In the genomic region with DNA sequence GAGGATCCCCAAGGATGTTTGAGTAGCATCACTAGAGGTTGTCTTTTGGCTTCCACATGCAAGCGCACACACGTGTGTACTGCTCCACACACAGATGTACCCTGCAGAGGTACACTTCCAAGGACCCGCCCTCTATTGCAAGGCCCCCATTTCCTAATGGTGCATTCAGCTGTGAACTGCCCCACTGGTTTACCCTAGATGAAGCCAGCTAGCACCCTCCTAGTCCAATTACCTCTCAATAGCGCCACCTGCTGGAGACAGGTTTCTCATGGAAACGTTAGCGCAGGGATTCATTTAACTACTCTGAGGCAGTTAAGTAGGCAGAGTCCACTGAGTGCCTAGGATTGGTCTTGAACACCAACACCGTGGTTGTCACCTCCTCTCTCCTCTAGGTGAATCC, we compare ENCODE assay signal across 8 mouse cellular contexts. TPM values are rescaled to one million over a fixed set of nuclear protein-coding genes. Genes with fewer than 3 reads are reported as not detected.
A peak's percentile ranks its signal among the peaks of the same experiment; 100 is the strongest.
DNase-seq lines count a peak whose midpoint lies in the region; ATAC-seq and TF ChIP-seq lines count a peak whose summit lies in the region.

No protein-coding gene starts in this region.

- TF ChIP-seq POLR2A in brain, embryonic 14.5 days (IDR thresholded peaks at IDR 0.05; ENCODE audit: borderline replicate concordance, extremely low read depth, insufficient read depth, insufficient read length, poor library complexity, severe bottlenecking), result no peak

- ATAC-seq in erythroblast, adult 5-6 weeks (replicated peaks; ENCODE audit: low FRiP score, poor library complexity, severe bottlenecking), result peak; percentile 43; the same call in 1 of the 2 replicates

- peak; percentile 77; the same call in 1 of the 2 replicates for TF ChIP-seq CTCF in brain, embryonic 14.5 days (IDR thresholded peaks at IDR 0.05; ENCODE audit: borderline replicate concordance, extremely low read depth, insufficient read depth, insufficient read length)

- DNase-seq in NIH3T3 (ENCODE audit: low read depth), result peak; percentile 70
- peak; percentile 84 for DNase-seq in brain, embryonic 14.5 days (ENCODE audit: low read depth)
- peak; percentile 86 for DNase-seq in heart, postnatal 4 days
- DNase-seq in layer of hippocampus, adult 8-10 months (ENCODE audit: low spot score in 2 of 2), result peak; percentile 81 to 89
- peak; percentile 9 for DNase-seq in lung, postnatal 25 days (ENCODE audit: low spot score)
- DNase-seq in right cerebral cortex, postnatal 25 days, result peak; percentile 75
- no peak for DNase-seq in T-cell, adult 2 months (ENCODE audit: low spot score)

RNA-seq across cellular contexts. Expression of gene Rbfox1, which starts 46.5 kb away (rescaled TPM):
- polyA plus RNA-seq in brain, embryonic 14.5 days (2012; rRNA removed), result 60.3 and 98.9 TPM in 2 replicates
- not detected in 2 replicates for total RNA-seq in erythroblast, adult 5-6 weeks (2015; ENCODE audit: low replicate concordance)
- not detected in 2 replicates for total RNA-seq in erythroblast, adult 5-6 weeks (2017; ENCODE audit: low replicate concordance)
- total RNA-seq in heart, postnatal 4 days (2021), result 10 to 100 TPM; 22.3 to 24.5 TPM
- 100 to 1,000 TPM; 328 to 354 (median 345) TPM for total RNA-seq in layer of hippocampus, adult 8-10 months (2022)

Comparison
In these comparisons a context has a peak if more than half of its experiments do, and no peak if none do; other contexts are left out.
1. RNA of gene Rbfox1, which starts 46.5 kb away (total RNA-seq): 328 to 354 TPM in layer of hippocampus, adult 8-10 months and 22.3 to 24.5 TPM in heart, postnatal 4 days; not detected in erythroblast, adult 5-6 weeks; every median in the first group is over 10 times any median in the second.